Mouse (Mus musculus) small intestine, adult 2 months (tissue): ENCODE data around the gene Dmrtc2. TPM values are rescaled to one million over a fixed set of nuclear protein-coding genes. Genes with fewer than 3 reads are reported as not detected.
"Not testable (repeated sequence)": the region's sequence is repeated elsewhere in the genome, so short reads cannot be mapped to it uniquely, and the experiment has no call there.

ENCODE experiments used
- H3K27ac ChIP-seq: fragments of 200-500 bp; 2 replicates; pipeline ENCODE4 v1.5.1; 2012; ENCODE audit warnings: low read depth, low read length, control low read depth, inconsistent platforms; ENCODE audit not compliant: insufficient read depth
- H3K27me3 ChIP-seq: fragments of 200-500 bp; 2 replicates; pipeline ENCODE4 v1.6.1; 2012; ENCODE audit warnings: mild to moderate bottlenecking, moderate library complexity, low read length, inconsistent platforms; ENCODE audit not compliant: control insufficient read depth, insufficient read depth
- H3K36me3 ChIP-seq: fragments of 200-500 bp; 2 replicates; pipeline ENCODE4 v1.6.1; 2012; ENCODE audit warnings: mild to moderate bottlenecking, low read length, control low read depth, inconsistent platforms; ENCODE audit not compliant: control insufficient read depth, insufficient read depth
- H3K4me1 ChIP-seq: fragments of 200-500 bp; 2 replicates; pipeline ENCODE4 v1.6.1; 2012; ENCODE audit warnings: low read length, inconsistent platforms, mixed read lengths; ENCODE audit not compliant: control insufficient read depth, insufficient read depth, insufficient read length
- H3K4me3 ChIP-seq: fragments of 200-500 bp; 2 replicates; pipeline ENCODE4 v1.5.1; 2012; ENCODE audit warnings: low read depth, mild to moderate bottlenecking, control low read depth, inconsistent platforms, low read length, moderate library complexity
- CTCF ChIP-seq: fragments of 200-500 bp; IDR thresholded peaks from 2 replicates; pipeline ENCODE4 v1.5.1; 2012; ENCODE audit warnings: low read depth, mild to moderate bottlenecking, control low read depth, inconsistent platforms, low read length, moderate library complexity, mixed read lengths; ENCODE audit not compliant: insufficient replicate concordance, insufficient read length; ENCODE audit errors: extremely low read depth
- POLR2A ChIP-seq: fragments of 200-500 bp; IDR thresholded peaks from 2 replicates; pipeline ENCODE4 v1.6.1; 2012; ENCODE audit warnings: low read depth, mild to moderate bottlenecking, control low read depth, inconsistent platforms, low read length, moderate library complexity
- WGBS: fragments of 180-500 bp; shearing (Covaris S2); methylation state at CpG from one replicate; pipeline ENCODE4 v1.1.7; 2018; 5-methylcytosine and 5-hydroxymethylcytosine counted together
- polyA plus RNA-seq: library from polyadenylated mRNA; depleted of rRNA; stranded (reverse); fragments of >200 nt; gene quantifications from 2 replicates; pipeline ENCODE4 v1.2.3, GENCODE M21; 2012; rRNA removed

Dmrtc2 gene
- not detected in 2 replicates for polyA plus RNA-seq

DNA sequence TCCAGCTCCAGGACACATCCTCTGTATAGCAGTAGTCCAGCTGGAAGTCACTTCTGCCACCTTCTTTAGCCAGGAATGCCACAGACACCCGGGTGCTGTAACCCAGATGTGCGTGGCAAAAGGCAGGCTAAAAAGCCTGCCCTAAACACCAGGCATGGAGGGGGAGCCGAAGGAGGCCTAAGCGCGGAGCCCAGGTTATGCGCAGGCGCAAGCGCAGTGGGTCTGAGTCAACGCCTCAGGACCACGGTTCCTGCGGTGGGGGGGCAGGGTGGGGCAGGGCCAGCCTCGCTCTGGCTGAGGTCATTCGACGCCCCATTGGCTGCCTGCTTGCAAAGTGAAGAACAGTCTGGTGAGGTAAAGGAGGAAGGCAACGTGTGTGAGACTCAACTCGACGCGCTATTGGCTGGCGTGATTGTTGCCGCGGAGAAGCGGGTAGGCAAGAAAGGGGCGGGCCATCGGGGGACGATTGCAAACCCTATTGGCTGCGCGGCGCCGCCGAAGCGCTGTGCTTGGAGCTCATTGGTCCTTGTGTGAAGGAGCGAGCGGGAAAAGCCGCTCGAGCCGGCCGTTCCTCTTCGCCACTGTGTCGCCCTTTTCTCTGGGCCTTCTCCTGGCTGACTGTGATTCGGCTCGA, at the start of gene Dmrtc2, which contains the start of gene Lypd4:
Dmrtc2 (plus strand) TSS at position 526 of the 634 bp plus-strand sequence.
Lypd4 (minus strand) TSS at position 410 of the 634 bp plus-strand sequence.
- H3K4me3 ChIP-seq: no peak within 1 kb of the TSS
- no peak for TF ChIP-seq POLR2A
- TF ChIP-seq CTCF: no peak
- WGBS: 62% methylated on average over 41 of the region's 41 CpGs
- H3K36me3 ChIP-seq: no peaks in the 10 kb centered on the region
- H3K27ac ChIP-seq: no peak within 1 kb of the TSS
- H3K27me3 ChIP-seq: peaks cover 4% of the 10 kb centered on the region
- H3K4me1 ChIP-seq: no peaks in the 10 kb centered on the region

DNA sequence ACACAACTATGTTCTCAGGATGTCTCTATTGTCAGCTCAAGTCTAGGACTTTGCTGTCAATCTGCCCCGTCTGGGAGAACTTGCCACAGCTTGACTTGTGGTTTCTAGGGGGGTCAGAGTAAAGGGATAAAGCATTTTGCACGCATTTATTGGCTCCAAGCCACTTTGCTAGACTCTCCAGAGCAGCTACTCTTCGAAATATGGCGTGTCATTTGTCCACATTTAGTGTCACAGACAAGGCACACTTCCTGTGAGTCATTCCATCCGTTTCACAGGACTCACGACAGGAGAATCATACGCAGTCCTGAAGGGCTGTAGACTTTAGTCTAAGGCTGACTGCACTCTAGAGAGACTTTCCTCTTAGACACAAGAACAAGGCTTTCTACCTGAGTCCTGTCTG, 45.4 kb upstream of the Dmrtc2 start:
- Histone ChIP-seq H3K27ac (no peak overlapping the region), H3K27me3 (no peaks in the 10 kb centered on the region), H3K4me3 (no peak overlapping the region), H3K36me3 (no peaks in the 10 kb centered on the region), H3K4me1 (no peaks in the 10 kb centered on the region)
- 55% methylated on average over 7 of the region's 7 CpGs for WGBS
- TF ChIP-seq POLR2A (no peak), CTCF (no peak)

DNA sequence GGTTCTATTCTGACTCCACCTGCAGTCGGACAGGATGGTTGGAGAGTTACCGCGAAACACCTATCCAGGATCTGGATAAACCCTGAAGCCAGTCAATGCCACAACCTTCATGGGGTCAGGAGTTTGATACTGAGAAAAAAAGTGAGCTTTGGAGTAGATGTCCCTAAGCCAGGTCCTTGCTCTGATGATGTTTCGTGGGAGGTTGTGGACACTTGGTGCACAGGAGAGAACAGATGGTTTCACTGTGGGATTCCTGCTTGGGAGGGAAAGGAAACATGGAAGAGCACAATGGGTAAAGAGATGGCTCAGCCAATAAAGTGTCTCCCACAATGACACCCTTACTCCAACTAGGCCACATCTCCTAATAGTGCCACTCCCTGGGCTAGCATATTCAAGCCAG, 42.7 kb upstream of the Dmrtc2 start:
- no peaks in the 10 kb centered on the region for H3K4me1 ChIP-seq

DNA sequence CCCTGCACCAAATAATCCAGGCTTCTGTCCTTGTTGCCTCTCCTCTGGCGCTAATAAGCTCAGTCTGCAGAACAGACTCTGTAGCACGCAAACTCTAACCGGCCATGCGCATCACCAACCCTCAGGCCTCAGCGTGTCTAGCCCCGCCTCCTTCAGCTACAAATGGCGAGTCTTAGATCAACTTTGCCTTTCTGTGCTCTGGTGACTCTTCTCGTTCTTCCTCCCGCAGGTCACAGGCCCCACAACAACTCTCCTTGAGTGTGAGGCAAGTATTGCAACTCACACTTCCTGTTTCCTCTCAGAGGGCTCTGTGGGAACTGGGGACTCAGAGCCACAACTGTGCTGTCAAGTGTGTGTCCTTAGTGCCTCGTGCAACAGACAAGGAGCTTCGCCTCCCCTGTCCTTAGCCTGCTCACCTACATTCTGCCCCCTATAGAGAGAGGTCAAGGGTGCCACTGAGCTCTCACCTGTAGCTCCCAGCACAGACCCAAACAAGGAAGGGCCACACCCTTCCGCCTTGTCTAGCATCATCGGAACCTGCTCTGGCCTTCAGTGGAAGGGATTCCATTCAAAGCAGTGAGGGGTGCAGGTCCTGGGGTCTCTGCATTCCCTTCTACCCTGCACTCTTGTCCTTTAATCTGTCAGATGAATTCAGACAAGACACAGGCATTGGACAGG, 31.0 kb upstream of the Dmrtc2 start:
- H3K27ac ChIP-seq: peak overlapping the region; percentile 74
- H3K27me3 ChIP-seq, H3K4me1 ChIP-seq, H3K4me3 ChIP-seq, H3K36me3 ChIP-seq: not testable (repeated sequence)
- 52% methylated on average over 13 of the region's 13 CpGs for WGBS

More for the DNA sequence above, 42.7 kb upstream of the Dmrtc2 start:
- 91% methylated on average over 4 of the region's 4 CpGs for WGBS
- Histone ChIP-seq H3K36me3 (no peaks in the 10 kb centered on the region), H3K27ac (no peak overlapping the region), H3K4me3 (no peak overlapping the region), H3K27me3 (no peaks in the 10 kb centered on the region)
- TF ChIP-seq CTCF: no peak
- TF ChIP-seq POLR2A: no peak

DNA sequence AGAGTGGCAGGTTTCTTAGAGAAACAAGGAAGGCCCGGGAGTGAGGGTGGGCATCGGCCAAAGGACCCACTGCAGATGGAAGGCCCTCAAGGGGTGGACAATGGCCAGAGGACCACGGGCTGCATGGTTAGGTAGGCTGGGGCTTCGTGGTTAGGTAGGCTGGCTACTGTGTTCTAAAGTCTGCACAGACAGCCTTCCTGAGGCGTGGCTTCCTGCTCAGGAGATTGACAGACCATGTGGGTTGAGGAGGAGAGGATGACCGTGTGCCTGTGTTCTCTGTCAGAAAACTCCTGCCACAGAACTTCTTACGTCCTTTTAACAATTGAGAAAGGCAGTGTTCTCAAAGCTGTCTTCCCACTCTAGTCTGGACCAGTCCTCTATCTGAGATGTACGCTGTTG, 30.4 kb upstream of the Dmrtc2 start:
- H3K27me3 ChIP-seq: no peaks in the 10 kb centered on the region
- TF ChIP-seq POLR2A (no peak), CTCF (no peak)

DNA sequence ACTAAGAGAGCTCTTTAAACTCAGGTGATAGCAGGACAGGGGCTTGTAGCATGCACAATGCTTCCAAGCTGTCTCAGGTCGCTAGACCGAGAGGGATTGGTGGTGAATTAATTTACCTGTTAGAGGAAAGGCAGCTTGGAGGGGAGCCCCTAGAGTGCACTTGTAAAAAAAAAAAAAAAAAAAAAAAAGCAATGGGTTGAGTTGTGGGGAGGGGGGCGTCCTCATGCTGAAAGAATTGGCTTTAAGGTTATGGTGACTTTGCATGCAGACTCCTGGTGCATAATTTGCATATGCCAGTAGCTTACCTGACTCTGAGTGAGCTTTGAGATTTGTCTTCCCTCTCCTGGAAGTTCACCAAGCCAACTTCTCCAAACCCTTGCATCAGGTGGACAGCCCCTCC, 29.5 kb upstream of the Dmrtc2 start:
- Histone ChIP-seq H3K4me3 (no peak overlapping the region), H3K27me3 (no peaks in the 10 kb centered on the region), H3K36me3 (no peaks in the 10 kb centered on the region), H3K27ac (no peak overlapping the region), H3K4me1 (no peaks in the 10 kb centered on the region)
- WGBS: 61% methylated on average over 3 of the region's 3 CpGs
- TF ChIP-seq CTCF: no peak
- no peak for TF ChIP-seq POLR2A

More for the DNA sequence above, 30.4 kb upstream of the Dmrtc2 start:
- WGBS: 67% methylated on average over 8 of the region's 8 CpGs
- Histone ChIP-seq H3K4me3 (no peak overlapping the region), H3K27ac (peak overlapping the region; percentile 74; the same call in 1 of the 2 replicates), H3K4me1 (no peaks in the 10 kb centered on the region), H3K36me3 (no peaks in the 10 kb centered on the region)

DNA sequence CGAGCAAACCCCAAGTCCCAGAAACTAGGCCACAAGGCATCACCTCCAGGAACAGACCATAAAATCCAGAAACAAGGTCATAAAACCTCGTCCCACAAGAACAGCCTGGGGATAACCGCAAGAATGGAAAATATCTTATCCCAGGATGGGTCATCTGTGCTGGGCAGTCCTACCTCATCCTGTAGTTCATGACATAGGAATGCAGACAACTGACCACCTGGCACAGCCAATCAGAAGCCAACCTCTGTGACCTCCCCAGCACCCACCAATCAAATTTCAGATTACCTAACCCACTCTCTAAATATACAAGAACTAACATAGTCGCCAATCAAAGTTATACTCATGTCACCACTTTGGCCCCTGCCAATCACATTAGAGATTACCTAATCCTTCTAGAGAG, 28.8 kb upstream of the Dmrtc2 start:
- no peak for TF ChIP-seq POLR2A
- TF ChIP-seq CTCF: no peak
- no peaks in the 10 kb centered on the region for H3K27me3 ChIP-seq
- H3K27ac ChIP-seq: no peak overlapping the region
- H3K4me1 ChIP-seq: no peaks in the 10 kb centered on the region
- H3K4me3 ChIP-seq: no peak overlapping the region
- no peaks in the 10 kb centered on the region for H3K36me3 ChIP-seq
- WGBS: 58% methylated on average over 4 of the region's 4 CpGs
